Mouse (Mus musculus) liver, adult 2 months (tissue): ENCODE data around the gene Msantd3. TPM values are rescaled to one million over a fixed set of nuclear protein-coding genes. Genes with fewer than 3 reads are reported as not detected.

Experiments used
- DNase-seq: peaks from one replicate; pipeline ENCODE4 v3.0.0-alpha.2; 2011; ENCODE audit warnings: low read depth, low spot score; ENCODE audit errors: extremely low read depth
- H3K27ac ChIP-seq: fragments of 200-500 bp; replicated peaks from 2 replicates; pipeline ENCODE4 v1.5.1; 2012; ENCODE audit warnings: low read depth, mild to moderate bottlenecking, control low read depth, inconsistent platforms, low read length; ENCODE audit not compliant: insufficient read depth
- H3K27me3 ChIP-seq: fragments of 200-500 bp; 2 replicates; pipeline ENCODE4 v1.6.1; 2012; ENCODE audit warnings: mild to moderate bottlenecking, moderate library complexity, low read length, inconsistent platforms; ENCODE audit not compliant: control insufficient read depth, insufficient read depth
- H3K36me3 ChIP-seq: fragments of 200-500 bp; 2 replicates; pipeline ENCODE4 v1.6.1; 2012; ENCODE audit warnings: low read length, inconsistent platforms; ENCODE audit not compliant: control insufficient read depth, insufficient read depth
- H3K4me1 ChIP-seq: fragments of 200-500 bp; 2 replicates; pipeline ENCODE4 v1.6.1; 2011; ENCODE audit warnings: low read length; ENCODE audit not compliant: control insufficient read depth, insufficient read depth
- H3K4me3 ChIP-seq: fragments of 200-500 bp; 2 replicates; pipeline ENCODE4 v1.5.1; 2011; ENCODE audit warnings: low read depth, mild to moderate bottlenecking, control low read depth, low read length, moderate library complexity; ENCODE audit not compliant: insufficient read depth
- H3K79me2 ChIP-seq: fragments of 200-500 bp; 2 replicates; pipeline ENCODE4 v1.6.1; 2012; ENCODE audit warnings: inconsistent platforms, mild to moderate bottlenecking, low read length, moderate library complexity; ENCODE audit not compliant: control insufficient read depth, insufficient read depth
- H3K9ac ChIP-seq: fragments of 200-500 bp; 2 replicates; pipeline ENCODE4 v1.6.1; 2012; ENCODE audit warnings: low read depth, mild to moderate bottlenecking, control low read depth, inconsistent platforms, low read length
- CTCF ChIP-seq: fragments of 200-500 bp; IDR thresholded peaks from 2 replicates; pipeline ENCODE4 v1.5.1; 2011; ENCODE audit warnings: low read depth, low read length, control low read depth
- POLR2A ChIP-seq: fragments of 200-500 bp; IDR thresholded peaks from 2 replicates; pipeline ENCODE4 v1.6.1; 2011; ENCODE audit warnings: low read length, control low read depth; ENCODE audit not compliant: insufficient read depth; ENCODE audit errors: extremely low read depth
- WGBS: fragments of 180-500 bp; shearing (Covaris S2); methylation state at CpG from one replicate; pipeline ENCODE4 v1.1.7; 2018; 5-methylcytosine and 5-hydroxymethylcytosine counted together
- polyA plus RNA-seq: library from polyadenylated mRNA; depleted of rRNA; stranded (reverse); fragments of >200 nt; gene quantifications from 2 replicates; pipeline ENCODE4 v1.2.3, GENCODE M21; 2012; rRNA removed
- total RNA-seq: library from RNA; depleted of rRNA; stranded (reverse); fragments of >200 nt; gene quantifications from 2 replicates; pipeline ENCODE4 v1.2.3, GENCODE M21; 2014; rRNA removed

Gene Msantd3
- 0.37 and 0.47 TPM in 2 replicates for total RNA-seq
- 0.16 and 0.17 TPM in 2 replicates for polyA plus RNA-seq

DNA sequence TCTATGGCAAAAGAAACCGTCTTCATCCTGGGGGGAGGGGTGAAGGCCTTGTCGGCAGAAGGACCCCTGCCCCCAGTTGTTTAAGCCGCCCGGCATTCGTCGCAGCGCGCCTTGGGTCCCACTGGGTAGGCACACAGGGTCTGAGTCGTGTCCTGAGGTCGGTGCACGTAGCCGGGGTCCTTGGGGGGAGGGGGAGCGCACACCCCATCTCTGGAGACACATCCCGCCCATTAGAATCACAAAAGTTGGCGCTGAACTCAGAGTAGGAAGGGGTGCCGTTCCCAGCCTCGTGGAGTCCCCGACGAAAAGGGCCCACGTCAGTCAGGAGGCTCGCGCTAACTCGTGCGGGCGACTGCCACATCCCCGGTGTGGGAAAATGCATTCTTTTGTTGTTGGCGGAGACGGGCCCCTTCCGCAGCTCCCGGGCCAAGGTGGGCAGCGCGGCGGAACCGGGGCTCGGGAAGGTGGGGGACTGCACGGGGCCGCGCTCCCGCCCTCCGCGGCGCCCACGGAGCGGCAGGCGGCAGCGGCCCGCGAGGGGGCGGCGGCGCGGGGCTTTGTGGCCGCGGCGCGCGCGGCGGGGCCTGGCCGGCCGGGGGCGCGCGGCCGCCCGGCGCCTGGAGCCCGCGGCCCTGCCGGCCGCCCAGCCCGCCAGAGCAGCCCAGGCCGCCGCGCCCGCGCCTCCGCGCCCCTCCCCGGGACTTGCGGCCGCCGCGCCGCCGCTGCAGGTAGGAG, at the start of gene Msantd3:
TSS of gene Msantd3 (plus strand) at position 95 of the 735 bp plus-strand sequence.
- no peak for TF ChIP-seq POLR2A
- TF ChIP-seq CTCF, result no peak
- WGBS, result 11% methylated on average over 86 of the region's 86 CpGs
- Histone ChIP-seq H3K4me3 (peak within 1 kb of the TSS; percentile 56), H3K9ac (peak within 1 kb of the TSS; percentile 79), H3K36me3 (no peaks in the 10 kb centered on the region), H3K27me3 (0 out of 2 replicates have a peak, but pooled peaks cover 2% of the 10 kb centered on the region), H3K79me2 (no peaks in the 10 kb centered on the region), H3K4me1 (no peaks in the 10 kb centered on the region), H3K27ac (no peak within 1 kb of the TSS)
- no peak for DNase-seq

DNA sequence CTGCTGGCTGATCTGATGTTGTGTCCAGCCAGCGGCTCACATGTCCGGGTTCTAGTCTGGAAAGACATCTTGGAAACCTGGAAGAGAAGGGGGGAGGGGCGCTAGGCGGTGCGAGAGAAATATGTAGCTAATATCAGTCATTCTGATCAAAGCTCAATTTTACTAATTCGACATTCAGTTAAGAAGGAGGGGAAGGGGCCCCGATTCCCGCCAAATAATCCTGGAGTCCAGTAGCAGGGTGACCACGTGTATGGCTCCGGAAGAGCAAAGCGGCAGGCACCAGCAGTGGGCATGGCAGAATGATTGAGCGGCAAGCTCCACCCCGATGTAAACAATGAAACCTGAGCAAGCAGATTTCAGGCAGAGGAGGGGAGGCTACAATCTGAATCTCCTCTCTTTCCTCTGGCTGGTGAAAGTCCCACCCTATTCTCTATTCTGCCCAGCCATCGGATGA, 48.4 kb upstream of the Msantd3 start:
- no peaks in the 10 kb centered on the region for H3K27me3 ChIP-seq
- H3K4me3 ChIP-seq, result peak overlapping the region; percentile 33

DNA sequence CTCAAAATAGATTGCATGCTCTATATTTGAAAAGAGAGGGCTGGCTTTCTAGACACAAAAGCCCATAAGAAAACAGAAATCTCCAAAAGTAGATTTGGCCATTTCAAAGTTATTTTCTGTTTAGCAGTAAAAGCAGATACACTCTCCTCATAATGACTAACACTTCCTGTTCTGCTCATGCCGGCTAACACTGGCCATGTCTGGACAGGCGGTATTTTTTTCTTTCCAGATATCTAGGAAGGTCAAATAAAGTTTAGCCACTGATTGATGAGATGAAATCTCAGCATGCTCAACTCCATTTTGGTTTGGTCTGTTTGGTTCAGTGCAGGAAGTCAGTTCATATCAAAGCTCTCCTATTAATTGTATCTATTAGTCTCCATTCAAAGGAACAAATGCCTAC, 47.2 kb upstream of the Msantd3 start:
- no peaks in the 10 kb centered on the region for H3K27me3 ChIP-seq
- TF ChIP-seq CTCF (no peak), POLR2A (no peak)
- H3K36me3 ChIP-seq, result no peaks in the 10 kb centered on the region
- no peak overlapping the region for H3K9ac ChIP-seq
- no peak for DNase-seq
- H3K4me3 ChIP-seq, result no peak overlapping the region
- WGBS, result 67% methylated on average over 2 of the region's 2 CpGs
- H3K27ac ChIP-seq, result no peak overlapping the region
- no peaks in the 10 kb centered on the region for H3K79me2 ChIP-seq
- H3K4me1 ChIP-seq, result peaks cover 4% of the 10 kb centered on the region

More for the DNA sequence above, 48.4 kb upstream of the Msantd3 start:
- H3K4me1 ChIP-seq, result peaks cover 4% of the 10 kb centered on the region
- H3K79me2 ChIP-seq, result no peaks in the 10 kb centered on the region
- no peaks in the 10 kb centered on the region for H3K36me3 ChIP-seq
- 10% methylated on average over 14 of the region's 14 CpGs for WGBS
- no peak overlapping the region for H3K9ac ChIP-seq
- no peak overlapping the region for H3K27ac ChIP-seq
- DNase-seq, result peak; percentile 23
- no peak for TF ChIP-seq POLR2A
- TF ChIP-seq CTCF, result no peak

DNA sequence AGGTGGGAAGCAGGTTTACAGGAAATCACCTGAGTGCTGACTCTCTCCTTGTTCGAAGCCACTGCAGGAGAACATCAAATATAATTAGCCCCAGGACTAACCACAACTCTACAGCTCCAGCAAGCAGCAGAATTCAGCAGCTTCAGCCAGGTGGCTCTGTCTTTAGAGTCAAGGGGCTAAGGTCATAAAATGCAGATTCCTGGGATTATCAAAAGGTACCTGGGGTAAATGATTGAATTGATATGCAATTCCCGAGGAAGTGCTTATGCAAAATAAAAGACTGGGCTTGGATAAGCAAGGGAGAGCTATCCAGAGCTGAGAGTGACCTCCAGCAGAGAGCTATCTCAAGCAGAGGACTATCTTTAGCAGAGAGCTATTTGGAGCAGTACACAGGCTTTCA, 28.9 kb upstream of the Msantd3 start:
- TF ChIP-seq CTCF (no peak), POLR2A (no peak)
- Histone ChIP-seq H3K9ac (no peak overlapping the region), H3K4me3 (no peak overlapping the region), H3K79me2 (no peaks in the 10 kb centered on the region), H3K4me1 (no peaks in the 10 kb centered on the region), H3K27ac (no peak overlapping the region), H3K36me3 (no peaks in the 10 kb centered on the region), H3K27me3 (no peaks in the 10 kb centered on the region)
- DNase-seq, result no peak
- 62% methylated on average over 2 of the region's 2 CpGs for WGBS

DNA sequence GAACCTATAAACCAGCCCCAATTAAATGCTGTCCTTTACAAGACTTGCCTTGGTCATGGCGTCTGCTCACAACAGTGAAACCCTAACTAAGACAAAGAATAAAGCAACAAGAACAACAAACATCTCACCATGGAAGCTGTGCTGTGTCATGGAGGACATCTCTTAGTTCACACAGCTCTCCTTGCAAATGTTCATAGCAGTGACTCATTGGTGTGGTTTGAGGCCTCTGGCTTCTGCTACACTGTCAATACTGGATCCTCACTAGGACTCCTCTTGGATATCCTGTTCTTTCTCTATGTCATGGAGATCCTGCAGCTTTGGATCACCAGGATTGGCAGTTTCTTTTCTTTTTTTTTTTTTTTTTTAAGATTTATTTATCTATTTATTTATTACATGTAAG, 10.2 kb upstream of the Msantd3 start:
- TF ChIP-seq CTCF (no peak), POLR2A (no peak)
- H3K9ac ChIP-seq, result no peak overlapping the region
- DNase-seq, result no peak
- no peak overlapping the region for H3K27ac ChIP-seq
- no peaks in the 10 kb centered on the region for H3K36me3 ChIP-seq
- no peaks in the 10 kb centered on the region for H3K27me3 ChIP-seq
- WGBS, result 97% methylated on average over 1 of the region's 1 CpGs
- H3K79me2 ChIP-seq, result no peaks in the 10 kb centered on the region
- H3K4me3 ChIP-seq, result no peak overlapping the region
- no peaks in the 10 kb centered on the region for H3K4me1 ChIP-seq

DNA sequence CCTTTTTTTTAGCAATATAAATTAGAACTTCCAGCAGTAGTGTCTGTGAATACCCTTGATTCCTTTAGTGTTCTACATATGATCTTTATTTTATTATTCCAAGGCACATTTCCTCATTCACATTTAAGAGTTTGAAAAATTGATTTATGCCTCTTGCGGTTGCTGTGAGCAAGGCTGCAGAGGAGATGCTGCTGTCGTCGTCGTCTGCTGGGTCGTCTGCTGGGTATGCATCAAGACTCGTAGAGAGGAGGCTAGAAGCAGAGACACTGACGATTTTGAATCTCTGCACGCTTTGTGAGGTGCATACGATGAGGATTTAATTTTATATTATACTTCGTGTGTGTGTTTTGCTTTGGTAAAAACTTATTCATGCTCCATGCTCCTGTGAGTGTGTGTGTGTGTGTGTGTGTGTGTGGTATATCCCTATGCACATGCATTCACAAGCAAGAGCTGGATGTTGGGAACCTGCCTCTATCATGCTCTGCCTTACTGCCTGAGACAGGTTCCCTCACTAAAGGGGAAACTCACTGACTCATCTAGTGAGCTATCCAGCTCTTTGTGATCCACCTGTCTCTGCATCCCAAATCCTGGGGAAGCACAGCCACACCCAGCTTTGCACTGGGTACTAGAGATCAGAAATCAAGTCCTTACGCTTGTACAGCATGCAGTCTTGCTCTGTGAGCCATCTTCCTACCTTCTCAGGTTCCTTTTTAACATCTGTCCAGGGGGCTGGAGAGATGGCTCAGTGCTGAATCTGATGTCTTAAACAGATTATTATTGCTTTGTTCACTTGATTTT, 7.7 kb upstream of the Msantd3 start:
- Histone ChIP-seq H3K4me1 (no peaks in the 10 kb centered on the region), H3K9ac (no peak overlapping the region), H3K27me3 (no peaks in the 10 kb centered on the region), H3K4me3 (no peak overlapping the region), H3K36me3 (no peaks in the 10 kb centered on the region), H3K27ac (no peak overlapping the region), H3K79me2 (no peaks in the 10 kb centered on the region)
- no peak for TF ChIP-seq POLR2A
- TF ChIP-seq CTCF, result no peak
- DNase-seq, result no peak
- 82% methylated on average over 11 of the region's 11 CpGs for WGBS
